In genomic region chr16:33735238-33735637, GRCm38 (mm10) we compare ENCODE assay signal across 15 mouse cellular contexts. TPM values are rescaled to one million over a fixed set of nuclear protein-coding genes. Genes with fewer than 3 reads are reported as not detected.
DNase-seq lines count a peak whose midpoint lies in the region; ATAC-seq and TF ChIP-seq lines count a peak whose summit lies in the region.
"Had no signal": no experiment of that assay in that cellular context is flagged by ENCODE, and none has a peak within 500 bp of the region (broad histone marks: within the 10 kb centered on the region; RNA-seq: fewer than 3 reads in every experiment).

No protein-coding gene starts in this region.

- peaks cover 33 to 96% of the 10 kb centered on the region in 2 experiments for H3K4me1 ChIP-seq in CH12.LX (ENCODE audit: control insufficient read depth in 1 of 2, insufficient read depth in 2 of 2)
- peaks cover 26% of the 10 kb centered on the region for H3K4me1 ChIP-seq in forebrain, embryonic 11.5 days (replicated peaks; ENCODE audit: control insufficient read depth, insufficient read depth, low read length)
- peaks cover 64% of the 10 kb centered on the region for H3K4me1 ChIP-seq in hindbrain, embryonic 13.5 days (replicated peaks)
- H3K4me1 ChIP-seq in midbrain, embryonic 15.5 days: peaks cover 31% of the 10 kb centered on the region

- dilution Hi-C loops in CH12.LX (cut with MboI; ENCODE audit: extremely low pct_ligation_motif_present, extremely low pct_unique_long_range_greater_than_20kb, low sequenced_read_pairs): no loop called here

- no peak for ATAC-seq in forebrain, embryonic 11.5 days (replicated peaks; ENCODE audit: low FRiP score)
- no peak for ATAC-seq in hindbrain, embryonic 13.5 days (ENCODE audit: low FRiP score)
- ATAC-seq in midbrain, embryonic 15.5 days (replicated peaks): no peak
- ATAC-seq in inflammation-experienced regulatory T-cells, adult 6 months: no peak
- ATAC-seq: lung, postnatal 0 days had no signal

- H3K4me2 ChIP-seq in CH12.LX (ENCODE audit: insufficient read depth, low read depth, poor library complexity, severe bottlenecking): peak overlapping the region; percentile 14; the same call in 1 of the 2 replicates
- no peak overlapping the region for H3K4me2 ChIP-seq in forebrain, embryonic 11.5 days (ENCODE audit: low read depth, low read length, severe bottlenecking)
- H3K4me2 ChIP-seq in hindbrain, embryonic 13.5 days: no peak overlapping the region
- H3K4me2 ChIP-seq in midbrain, embryonic 15.5 days: no peak overlapping the region
- H3K4me2 ChIP-seq: heart, embryonic 11.5 days had no signal

- H3K27ac ChIP-seq in CH12.LX (ENCODE audit: insufficient read depth, low read depth): peak overlapping the region; percentile 56
- H3K27ac ChIP-seq in forebrain, embryonic 11.5 days (ENCODE audit: low read depth, low read length): peak overlapping the region; percentile 81
- peak overlapping the region; percentile 82 for H3K27ac ChIP-seq in hindbrain, embryonic 13.5 days
- H3K27ac ChIP-seq in midbrain, embryonic 15.5 days: peak overlapping the region; percentile 64

- peak; percentile 63 for DNase-seq in CH12.LX (ENCODE audit: extremely low read depth)
- no peak for DNase-seq in forebrain, embryonic 11.5 days (ENCODE audit: low spot score)
- DNase-seq in heart, postnatal 36 days: no peak
- DNase-seq in adrenal gland, postnatal 36 days: no peak
- no peak for DNase-seq in urinary bladder, postnatal 14 days (ENCODE audit: low spot score)
- DNase-seq: gastrocnemius, postnatal 36 days had no signal

- TF ChIP-seq EP300 in CH12.LX (IDR thresholded peaks at IDR 0.05; ENCODE audit: low read length): no peak; the same call in 1 of the 2 replicates

- intact Hi-C loops in heart, postnatal 36 days (cut with DNase I): no loop called here

- peaks cover 13% of the 10 kb centered on the region for H3K79me2 ChIP-seq in CH12.LX (replicated peaks; ENCODE audit: control insufficient read depth, extremely low read depth, insufficient read depth, poor library complexity, severe bottlenecking)

- in situ Hi-C loops in CH12.LX (cut with MboI; ENCODE audit: low pct_ligation_motif_present, low pct_unique_long_range_greater_than_20kb, low sequenced_read_pairs): loop anchor here (5.0 to 10.0 kb wide), 3 partner anchors 53 to 540 kb away; partner anchors contain the start of gene Heg1

- 31% methylated on average over 5 of the region's 5 CpGs for WGBS in forebrain, embryonic 11.5 days
- 47% methylated on average over 5 of the region's 5 CpGs for WGBS in hindbrain, embryonic 13.5 days
- WGBS in midbrain, embryonic 15.5 days: 40% methylated on average over 5 of the region's 5 CpGs

- peaks cover 61 to 82% of the 10 kb centered on the region in 2 experiments for H3K36me3 ChIP-seq in CH12.LX (replicated peaks in 1 of 2; ENCODE audit: control insufficient read depth in 1 of 2, insufficient read depth in 1 of 2, low read length in 1 of 2)
- H3K36me3 ChIP-seq in forebrain, embryonic 11.5 days (ENCODE audit: control insufficient read depth, insufficient read depth, low read length): no peaks in the 10 kb centered on the region; the same call in 1 of the 2 replicates
- H3K36me3 ChIP-seq in hindbrain, embryonic 13.5 days: no peaks in the 10 kb centered on the region
- no peaks in the 10 kb centered on the region for H3K36me3 ChIP-seq in midbrain, embryonic 15.5 days (replicated peaks)

- TF ChIP-seq POLR2A in CH12.LX (IDR thresholded peaks at IDR 0.05; ENCODE audit: low read depth, low read length): no peak; the same call in 1 of the 2 replicates

- no peak for TF ChIP-seq CTCF in CH12.LX (conservative IDR thresholded peaks at IDR 0.05 in 1 of 2, IDR thresholded peaks at IDR 0.05 in 1 of 2; ENCODE audit: low read depth in 2 of 2, low read length in 2 of 2)

- no peaks in the 10 kb centered on the region for H3K9me3 ChIP-seq in CH12.LX (replicated peaks; ENCODE audit: low read length)
- H3K9me3 ChIP-seq in forebrain, embryonic 11.5 days (ENCODE audit: control insufficient read depth, low read length): no peaks in the 10 kb centered on the region
- no peaks in the 10 kb centered on the region for H3K9me3 ChIP-seq in hindbrain, embryonic 13.5 days
- no peaks in the 10 kb centered on the region for H3K9me3 ChIP-seq in midbrain, embryonic 15.5 days
- H3K9me3 ChIP-seq: embryonic facial prominence, embryonic 10.5 days had no signal

- H3K4me3 ChIP-seq in CH12.LX (replicated peaks in 1 of 3; ENCODE audit: low read depth in 2 of 3, low read length in 2 of 3, poor library complexity in 1 of 3): no peak overlapping the region
- no peak overlapping the region for H3K4me3 ChIP-seq in forebrain, embryonic 11.5 days (ENCODE audit: low read depth, low read length)
- H3K4me3 ChIP-seq in hindbrain, embryonic 13.5 days: no peak overlapping the region
- no peak overlapping the region for H3K4me3 ChIP-seq in midbrain, embryonic 15.5 days
- H3K4me3 ChIP-seq: embryonic facial prominence, embryonic 10.5 days had no signal

- H3K9ac ChIP-seq in CH12.LX (ENCODE audit: insufficient read depth, low read depth): no peak overlapping the region
- 0 out of 2 replicates have a peak overlapping the region, but pooled peaks have one; percentile 23 for H3K9ac ChIP-seq in forebrain, embryonic 11.5 days (ENCODE audit: low read length)
- H3K9ac ChIP-seq in hindbrain, embryonic 13.5 days: no peak overlapping the region
- no peak overlapping the region for H3K9ac ChIP-seq in midbrain, embryonic 15.5 days

- no peak; the same call in 1 of the 2 replicates for TF ChIP-seq RAD21 in CH12.LX (IDR thresholded peaks at IDR 0.05; ENCODE audit: low read depth, low read length)

- H3K27me3 ChIP-seq in CH12.LX (replicated peaks): no peaks in the 10 kb centered on the region
- H3K27me3 ChIP-seq in forebrain, embryonic 11.5 days (ENCODE audit: control insufficient read depth, insufficient read depth, low read length): no peaks in the 10 kb centered on the region
- H3K27me3 ChIP-seq in hindbrain, embryonic 13.5 days: no peaks in the 10 kb centered on the region
- H3K27me3 ChIP-seq in midbrain, embryonic 15.5 days (replicated peaks): no peaks in the 10 kb centered on the region

TF ChIP-seq in CH12.LX, 34 proteins besides CTCF, POLR2A, EP300 and RAD21:
- TF ChIP-seq JUN (IDR thresholded peaks at IDR 0.05; ENCODE audit: insufficient read depth, low read depth, low read length): no peak
- TF ChIP-seq MAX (IDR thresholded peaks at IDR 0.05; ENCODE audit: low read length): 0 out of 2 replicates have a peak, but pooled peaks have one; percentile 31
- TF ChIP-seq KAT2A (IDR thresholded peaks at IDR 0.05; ENCODE audit: insufficient replicate concordance, low read length): 0 out of 2 replicates have a peak, but pooled peaks have one; percentile 29
- no peak for TF ChIP-seq UBTF (IDR thresholded peaks at IDR 0.05; ENCODE audit: low read depth, low read length)
- TF ChIP-seq ETS1 (conservative IDR thresholded peaks at IDR 0.05; ENCODE audit: low read depth, low read length): 0 out of 2 replicates have a peak, but pooled peaks have one; percentile 32
- 0 out of 2 replicates have a peak, but pooled peaks have one; percentile 6 for TF ChIP-seq BHLHE40 (IDR thresholded peaks at IDR 0.05; ENCODE audit: low read depth, low read length)
- TF ChIP-seq MAZ (IDR thresholded peaks at IDR 0.05; ENCODE audit: low read depth, low read length): no peak
- no peak for TF ChIP-seq ZC3H11A (IDR thresholded peaks at IDR 0.05; ENCODE audit: low read depth, low read length)
- TF ChIP-seq TCF12 (IDR thresholded peaks at IDR 0.05; ENCODE audit: low read depth, low read length): peak; percentile 28; the same call in 1 of the 2 replicates
TF ChIP-seq in CH12.LX: peak in this region for 5.

RNA-seq across cellular contexts. Expression of gene Heg1, which starts 51.1 kb away (rescaled TPM):
- total RNA-seq in CH12.LX (2012; rRNA removed) (52.3 and 77.1 TPM in 2 replicates), CH12.LX (2014; rRNA removed) (33.5 and 40.8 TPM in 2 replicates)
- 49.2 and 67.2 TPM in 2 replicates for polyA plus RNA-seq in CH12.LX (2012; ENCODE audit: insufficient read length, low read depth)
- polyA plus RNA-seq in forebrain, embryonic 11.5 days (2014; fragmentation: Nextera tagmentation; extraction: Ambion mirVana): 39.8 and 43.9 TPM in 2 replicates
- 10.2 and 10.6 TPM in 2 replicates for polyA plus RNA-seq in hindbrain, embryonic 13.5 days (2015; fragmentation: Nextera tagmentation; extraction: Ambion mirVana)
- 14.2 and 14.5 TPM in 2 replicates for polyA plus RNA-seq in midbrain, embryonic 15.5 days (2015; fragmentation: Nextera tagmentation; extraction: Ambion mirVana)
- total RNA-seq in heart, postnatal 36 days (2021): 100 to 1,000 TPM; 136 to 157 TPM
- 10 to 100 TPM; 50.3 to 76.7 TPM for total RNA-seq in adrenal gland, postnatal 36 days (2021)
- polyA plus RNA-seq in inflammation-experienced regulatory T-cells, adult 6 months (2017; shearing (Covaris generic)): 10 to 100 TPM; 28.3 to 33.9 (median 29.1) TPM

RNA-seq across cellular contexts. Expression of gene Muc13, which starts 58.6 kb away (rescaled TPM):
- total RNA-seq in CH12.LX (2012; rRNA removed) (not detected in 2 replicates), CH12.LX (2014; rRNA removed) (not detected in 2 replicates)
- not detected in 2 replicates for polyA plus RNA-seq in CH12.LX (2012; ENCODE audit: insufficient read length, low read depth)
- polyA plus RNA-seq in forebrain, embryonic 11.5 days (2014; fragmentation: Nextera tagmentation; extraction: Ambion mirVana): 0.07 TPM in 1 of 2 replicates, not detected in the other
- not detected in 2 replicates for polyA plus RNA-seq in hindbrain, embryonic 13.5 days (2015; fragmentation: Nextera tagmentation; extraction: Ambion mirVana)
- 0.08 TPM in 1 of 2 replicates, not detected in the other for polyA plus RNA-seq in midbrain, embryonic 15.5 days (2015; fragmentation: Nextera tagmentation; extraction: Ambion mirVana)
- total RNA-seq in heart, postnatal 36 days (2021): under 1 TPM in 1 of 2 experiments, not detected in 1; 0.08 TPM
- not detected for total RNA-seq in adrenal gland, postnatal 36 days (2021)
- polyA plus RNA-seq in inflammation-experienced regulatory T-cells, adult 6 months (2017; shearing (Covaris generic)): under 1 TPM in 1 of 3 experiments, not detected in 2; 0.78 TPM
- total RNA-seq: gastrocnemius, postnatal 36 days; layer of hippocampus, adult 18-20 months; left cerebral cortex, postnatal 14 days; liver, adult 2 months had no signal
